Mouse (Mus musculus) CH12.LX (cell line): Measurements from ENCODE around the gene Apoc4.

ENCODE experiments used
- CHD2 ChIP-seq: IDR thresholded peaks from 2 replicates; pipeline ENCODE4 v1.6.1; 2011; ENCODE audit warnings: low read length, improper control_type of control experiment
- CTCF ChIP-seq, 2 experiments: IDR thresholded peaks in 1 of 2; conservative IDR thresholded peaks in 1 of 2; 2 replicates each; pipeline ENCODE4 v1.5.1; 2011 to 2012; ENCODE audit warnings: low read depth in 2 of 2, low read length in 2 of 2, improper control_type of control experiment in 1 of 2, inconsistent platforms in 1 of 2, mild to moderate bottlenecking in 1 of 2, moderate library complexity in 1 of 2
- E2F4 ChIP-seq: IDR thresholded peaks from 2 replicates; pipeline ENCODE4 v1.6.1; 2011; ENCODE audit warnings: low read depth, low read length, improper control_type of control experiment; ENCODE audit not compliant: insufficient replicate concordance
- EP300 ChIP-seq: IDR thresholded peaks from 2 replicates; pipeline ENCODE4 v1.6.1; 2011; ENCODE audit warnings: low read length, improper control_type of control experiment
- ETS1 ChIP-seq: conservative IDR thresholded peaks from 2 replicates; pipeline ENCODE4 v1.6.1; 2012; ENCODE audit warnings: low read depth, mild to moderate bottlenecking, inconsistent platforms, low read length, improper control_type of control experiment, moderate library complexity
- JUND ChIP-seq: conservative IDR thresholded peaks from 2 replicates; pipeline ENCODE4 v1.6.1; 2011; ENCODE audit warnings: low read depth, low read length, improper control_type of control experiment
- MXI1 ChIP-seq: IDR thresholded peaks from 2 replicates; pipeline ENCODE4 v1.6.1; 2011; ENCODE audit warnings: mild to moderate bottlenecking, low read depth, low read length, improper control_type of control experiment
- PAX5 ChIP-seq: IDR thresholded peaks from 2 replicates; pipeline ENCODE4 v1.6.1; 2012; ENCODE audit warnings: low read length, inconsistent platforms, mixed read lengths
- POLR2A ChIP-seq: IDR thresholded peaks from 2 replicates; pipeline ENCODE4 v1.6.1; 2011; ENCODE audit warnings: low read depth, mild to moderate bottlenecking, improper control_type of control experiment, low read length
- POLR2AphosphoS2 ChIP-seq: IDR thresholded peaks from 2 replicates; pipeline ENCODE4 v1.6.1; 2011; ENCODE audit warnings: low read depth, low read length, improper control_type of control experiment
- ZC3H11A ChIP-seq: IDR thresholded peaks from 2 replicates; pipeline ENCODE4 v1.6.1; 2012; ENCODE audit warnings: low read depth, mild to moderate bottlenecking, inconsistent platforms, low read length, improper control_type of control experiment
- ZKSCAN1 ChIP-seq: IDR thresholded peaks from 2 replicates; pipeline ENCODE4 v1.6.1; 2012; ENCODE audit warnings: low read depth, inconsistent platforms, low read length, improper control_type of control experiment, borderline replicate concordance
- ZMIZ1 ChIP-seq: IDR thresholded peaks from 2 replicates; pipeline ENCODE4 v1.6.1; 2012; ENCODE audit warnings: low read depth, mild to moderate bottlenecking, inconsistent platforms, low read length, improper control_type of control experiment

DNA sequence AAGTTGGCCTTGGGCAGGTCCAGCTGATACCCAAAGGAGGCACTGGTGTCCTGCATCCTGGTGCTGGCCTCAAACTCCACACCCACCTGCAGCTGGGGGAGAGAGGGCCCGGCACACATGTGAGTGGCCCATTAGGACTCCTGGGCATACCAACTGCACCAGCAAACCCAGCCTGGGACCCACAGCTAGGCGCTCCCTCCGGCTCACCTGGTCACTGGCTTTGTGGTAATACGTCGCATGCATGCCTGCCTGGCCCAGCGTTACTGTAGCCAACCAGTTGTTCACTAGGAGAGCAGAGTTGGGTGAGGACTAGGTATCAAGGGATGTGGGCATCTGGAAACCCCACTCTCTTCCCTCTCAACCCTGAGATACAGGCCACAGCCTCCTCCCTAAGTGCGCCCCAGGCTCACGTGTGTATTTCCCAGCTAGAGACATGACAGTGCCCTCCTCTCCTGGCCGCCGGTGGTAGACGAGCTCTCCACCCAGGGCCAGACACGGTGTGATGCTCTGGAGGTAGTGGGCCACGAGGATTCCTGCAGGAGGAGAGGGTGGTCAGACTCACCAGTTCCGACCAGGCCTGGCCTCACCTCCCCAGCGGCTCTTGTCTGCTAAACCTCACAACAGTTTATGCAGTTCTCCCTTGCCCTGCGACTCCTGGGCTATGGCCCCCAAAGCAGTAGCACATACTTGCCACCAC lies 21.7 kb upstream of the Apoc4 start:
- no peak for TF ChIP-seq EP300
- TF ChIP-seq E2F4 = no peak
- TF ChIP-seq ETS1 = no peak
- no peak for TF ChIP-seq CTCF (conservative IDR thresholded peaks at IDR 0.05 in 1 of 2, IDR thresholded peaks at IDR 0.05 in 1 of 2; ENCODE audit: low read depth in 2 of 2, low read length in 2 of 2)
- no peak for TF ChIP-seq POLR2AphosphoS2
- no peak for TF ChIP-seq CHD2
- no peak for TF ChIP-seq ZKSCAN1
- no peak for TF ChIP-seq MXI1
- no peak for TF ChIP-seq ZMIZ1
- no peak for TF ChIP-seq PAX5
- TF ChIP-seq POLR2A = no peak; the same call in 1 of the 2 replicates
- TF ChIP-seq ZC3H11A = no peak
- no peak for TF ChIP-seq JUND
